Comparison of ENCODE assay signal across 8 mouse cellular contexts in the genomic region with DNA sequence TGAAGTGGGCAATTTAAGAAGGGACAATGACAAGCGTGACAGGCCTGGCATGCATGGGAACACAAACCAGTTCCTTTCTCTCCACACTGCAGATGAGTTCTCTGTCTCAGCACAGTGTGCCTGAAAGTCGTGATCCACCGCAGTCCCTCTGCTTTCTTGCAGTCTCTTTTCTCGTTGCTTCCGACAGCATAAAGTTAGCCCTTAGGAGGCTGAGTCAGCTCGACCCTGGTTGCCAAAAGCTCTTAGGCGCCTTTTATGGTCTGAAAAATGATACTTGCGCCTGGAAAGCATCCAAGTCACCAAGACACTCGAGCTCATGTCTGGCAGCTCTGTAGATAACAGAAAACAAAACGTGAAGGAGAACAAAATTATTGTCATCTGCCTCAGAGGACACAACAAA. TPM values are rescaled to one million over a fixed set of nuclear protein-coding genes. Genes with fewer than 3 reads are reported as not detected.
DNase-seq lines count a peak whose midpoint lies in the region; ATAC-seq and TF ChIP-seq lines count a peak whose summit lies in the region.
"Had no signal": no experiment of that assay in that cellular context is flagged by ENCODE, and none has a peak within 500 bp of the region (broad histone marks: within the 10 kb centered on the region; RNA-seq: fewer than 3 reads in every experiment).

No protein-coding gene starts in this region.

- H3K27me3 ChIP-seq in limb, embryonic 10.5 days (ENCODE audit: low read depth, poor library complexity, severe bottlenecking) = no peaks in the 10 kb centered on the region
- no peaks in the 10 kb centered on the region for H3K27me3 ChIP-seq in hindbrain, embryonic 16.5 days (replicated peaks; ENCODE audit: control insufficient read depth, insufficient read depth, low read length)
- no peaks in the 10 kb centered on the region for H3K27me3 ChIP-seq in cerebellum, adult 2 months (ENCODE audit: control insufficient read depth, insufficient read depth, low read length)

- TF ChIP-seq CTCF in cerebellum, adult 2 months (IDR thresholded peaks at IDR 0.05; ENCODE audit: borderline replicate concordance, insufficient read depth, low read depth, low read length) = no peak

- ATAC-seq in hindbrain, embryonic 16.5 days = no peak
- ATAC-seq: forebrain, postnatal 0 days had no signal

- H3K36me3 ChIP-seq in limb, embryonic 10.5 days = no peaks in the 10 kb centered on the region
- H3K36me3 ChIP-seq in hindbrain, embryonic 16.5 days (ENCODE audit: control insufficient read depth, insufficient read depth, low read length) = no peaks in the 10 kb centered on the region

- no peaks in the 10 kb centered on the region for H3K9me3 ChIP-seq in limb, embryonic 10.5 days (replicated peaks)
- H3K9me3 ChIP-seq in hindbrain, embryonic 16.5 days (ENCODE audit: control insufficient read depth, low read length) = no peaks in the 10 kb centered on the region

- peak overlapping the region; percentile 51 for H3K27ac ChIP-seq in limb, embryonic 10.5 days
- H3K27ac ChIP-seq in hindbrain, embryonic 16.5 days (ENCODE audit: low read depth, low read length) = no peak overlapping the region
- no peak overlapping the region for H3K27ac ChIP-seq in cerebellum, adult 2 months (ENCODE audit: insufficient read depth, low read length)

- DNase-seq in 416B (ENCODE audit: low read depth) (peak; percentile 34), MN1 (ENCODE audit: low spot score) (peak; percentile 51)
- DNase-seq in gastrocnemius, adult 18-20 months (ENCODE audit: low spot score) = peak; percentile 62
- no peak for DNase-seq in limb, embryonic 10.5 days (ENCODE audit: low spot score)
- no peak for DNase-seq in natural killer cell, adult 2 months (ENCODE audit: low spot score in 2 of 2)
- DNase-seq in cerebellum, adult 2 months = no peak
- DNase-seq: forebrain, postnatal 0 days had no signal

- no peak overlapping the region for H3K4me3 ChIP-seq in limb, embryonic 10.5 days
- H3K4me3 ChIP-seq in hindbrain, embryonic 16.5 days (ENCODE audit: low read length) = no peak overlapping the region
- H3K4me3 ChIP-seq in cerebellum, adult 2 months (replicated peaks; ENCODE audit: insufficient read depth, low read depth, low read length) = no peak overlapping the region

- no peak for TF ChIP-seq POLR2A in cerebellum, adult 2 months (IDR thresholded peaks at IDR 0.05; ENCODE audit: borderline replicate concordance, insufficient read depth, low read length)

- H3K4me1 ChIP-seq in limb, embryonic 10.5 days = peaks cover 40% of the 10 kb centered on the region
- no peaks in the 10 kb centered on the region for H3K4me1 ChIP-seq in hindbrain, embryonic 16.5 days (ENCODE audit: control insufficient read depth, insufficient read depth, low read depth, low read length)
- no peaks in the 10 kb centered on the region for H3K4me1 ChIP-seq in cerebellum, adult 2 months (ENCODE audit: control insufficient read depth, insufficient read depth, low read length)

- H3K9ac ChIP-seq in hindbrain, embryonic 16.5 days (ENCODE audit: low read depth, low read length) = no peak overlapping the region
- H3K9ac ChIP-seq: forebrain, postnatal 0 days had no signal

- no peak overlapping the region for H3K4me2 ChIP-seq in hindbrain, embryonic 16.5 days (ENCODE audit: low read length)

- WGBS in limb, embryonic 10.5 days = 48% methylated on average over 10 of the region's 10 CpGs
- 64% methylated on average over 10 of the region's 10 CpGs for WGBS in hindbrain, embryonic 16.5 days
- WGBS in cerebellum, adult 2 months = 23% methylated on average over 10 of the region's 10 CpGs

RNA-seq across cellular contexts. Expression of gene Slc38a4, which starts 47.1 kb away (rescaled TPM):
- 100 to 1,000 TPM; 117 to 129 TPM for total RNA-seq in gastrocnemius, adult 18-20 months (2021)
- 77.5 and 88.3 TPM in 2 replicates for polyA plus RNA-seq in limb, embryonic 10.5 days (2016; fragmentation: Nextera tagmentation; extraction: Ambion mirVana)
- polyA plus RNA-seq in hindbrain, embryonic 16.5 days (2015; fragmentation: Nextera tagmentation; extraction: Ambion mirVana) = 2.8 and 5.3 TPM in 2 replicates
- polyA plus RNA-seq in cerebellum, adult 2 months (2012; rRNA removed) = 0.13 TPM in 2 replicates

Comparison
In these comparisons a context has a peak if more than half of its experiments do, and no peak if none do; other contexts are left out.
1. DNase-seq: peak in 416B (single experiment), MN1 (single experiment) and gastrocnemius, adult 18-20 months (single experiment); none in limb, embryonic 10.5 days (single experiment), natural killer cell, adult 2 months (0 of 2) and cerebellum, adult 2 months (0 of 2).
2. RNA of gene Slc38a4, which starts 47.1 kb away (polyA plus RNA-seq): 77.5 to 88.3 TPM in limb, embryonic 10.5 days; 2.8 to 5.3 TPM in hindbrain, embryonic 16.5 days and 0.13 TPM in cerebellum, adult 2 months; every median in the first group is over 10 times any median in the second.